Mouse (Mus musculus) gonadal fat pad, adult 2 months (tissue): ENCODE measurements around the gene Rab5c. TPM values are rescaled to one million over a fixed set of nuclear protein-coding genes. Genes with fewer than 3 reads are reported as not detected.

ENCODE experiments used
- DNase-seq: peaks from one replicate; pipeline ENCODE4 v3.0.0-alpha.2; 2012; ENCODE audit warnings: low read depth
- polyA plus RNA-seq: library from polyadenylated mRNA; depleted of rRNA; stranded (reverse); fragments of >200 nt; gene quantifications from 2 replicates; pipeline ENCODE4 v1.2.3, GENCODE M21; 2012; rRNA removed

Gene Rab5c
- 200 and 221 TPM in 2 replicates for polyA plus RNA-seq

- DNase-seq, result peak; percentile 87
These were observed at the start of gene Rab5c for GRCm38 (mm10) chr11:100738066-100738604. Gene Rab5c (minus strand): TSS chr11:100738215.

- no peak for DNase-seq
These were observed 47.8 kb upstream of the Rab5c start for GRCm38 (mm10) chr11:100785774-100786173.

DNA sequence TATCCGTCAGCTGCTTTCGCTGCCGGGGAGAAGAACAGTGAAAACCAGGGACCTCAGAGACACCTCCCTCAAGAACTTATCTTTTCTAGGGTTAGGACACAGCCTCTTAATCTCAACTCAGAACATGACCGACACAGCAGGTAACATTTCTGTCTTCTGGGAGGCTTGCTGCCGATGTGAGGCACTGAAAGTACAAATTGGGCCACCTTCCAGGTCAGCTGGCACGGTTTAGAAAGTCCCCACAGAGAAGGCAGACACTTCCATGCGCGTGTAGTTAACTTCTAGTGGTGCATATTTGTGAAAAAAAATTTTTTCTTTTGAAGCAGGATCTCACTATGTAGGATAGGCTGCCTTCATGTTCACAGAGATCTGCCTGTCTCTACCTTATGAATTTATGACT is 46.3 kb upstream of the Rab5c start:
- DNase-seq, result no peak

GRCm38 (mm10) chr11:100782568-100782967 is 44.6 kb upstream of the Rab5c start:
- no peak for DNase-seq

- DNase-seq, result no peak
These were observed 43.9 kb upstream of the Rab5c start for GRCm38 (mm10) chr11:100781763-100782475.

DNA sequence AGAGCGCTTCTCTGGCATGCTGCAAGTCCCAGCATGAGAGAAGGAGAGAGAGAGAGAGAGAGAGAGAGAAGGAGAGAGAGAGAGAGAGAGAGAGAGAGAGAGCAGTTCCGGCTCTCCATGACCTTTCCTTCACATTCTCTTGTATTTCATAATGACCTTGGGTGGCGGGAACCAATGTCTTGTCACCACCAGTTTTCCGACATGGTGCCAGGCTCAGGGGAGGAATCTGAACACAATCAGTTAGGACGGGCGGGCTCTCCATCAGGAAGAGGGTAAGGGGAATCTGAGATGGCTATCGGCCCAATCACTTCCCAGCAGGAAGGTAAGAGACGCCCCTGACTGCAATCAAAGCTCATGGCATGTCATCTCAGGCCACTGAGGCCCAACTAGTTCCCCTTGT is 42.2 kb upstream of the Rab5c start:
- DNase-seq, result no peak

- DNase-seq, result no peak
These were observed 40.1 kb upstream of the Rab5c start for GRCm38 (mm10) chr11:100778069-100778468.

- no peak for DNase-seq
These were observed 37.9 kb upstream of the Rab5c start for GRCm38 (mm10) chr11:100775921-100776320.

GRCm38 (mm10) chr11:100774261-100774660 is 36.2 kb upstream of the Rab5c start:
- DNase-seq, result no peak

DNA sequence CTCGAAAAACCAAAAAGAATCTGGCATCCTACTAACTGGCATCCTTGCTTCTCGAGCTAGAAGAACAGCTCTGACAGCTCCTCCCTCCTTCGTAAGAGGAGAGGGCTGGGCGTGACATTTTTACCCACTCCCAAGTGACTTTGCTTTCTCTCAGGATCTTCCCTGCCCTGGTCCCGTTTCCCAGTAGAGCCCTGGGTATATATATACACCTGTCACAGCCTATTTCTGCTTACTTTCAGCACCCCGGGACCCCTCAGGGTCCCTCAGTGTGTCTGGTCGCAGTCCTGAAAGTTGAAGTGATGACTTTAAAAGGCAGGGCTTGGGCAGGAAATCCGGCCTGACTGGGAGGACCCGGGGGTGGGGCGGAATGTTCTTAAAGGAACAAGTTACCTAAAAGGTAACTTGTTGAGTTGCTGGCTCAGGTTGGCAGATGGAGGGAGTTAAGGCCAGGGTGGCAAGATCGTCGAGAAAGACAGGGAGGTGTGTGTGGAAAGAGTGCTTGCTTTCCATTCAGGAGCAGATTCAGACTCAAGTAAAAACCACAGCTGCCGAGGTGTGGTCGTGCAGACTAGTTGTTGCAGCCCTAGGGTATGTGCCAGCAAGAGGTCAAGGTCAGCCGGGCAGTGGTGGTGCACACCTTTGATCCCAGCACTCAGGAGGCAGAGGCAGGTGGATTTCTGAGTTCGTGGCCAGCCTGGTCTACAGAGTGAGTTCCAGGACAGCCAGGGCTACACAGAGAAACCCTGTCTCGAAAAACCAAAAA is 32.8 kb upstream of the Rab5c start, which contains the start of gene Ghdc:
Gene Ghdc, minus strand, starts transcription at position 312 of the 763 bp plus-strand sequence.
- peak; percentile 69 for DNase-seq

GRCm38 (mm10) chr11:100769980-100770379 is 32.0 kb upstream of the Rab5c start:
- DNase-seq, result no peak

- no peak for DNase-seq
These were observed 29.9 kb upstream of the Rab5c start for GRCm38 (mm10) chr11:100767871-100768270.

DNA sequence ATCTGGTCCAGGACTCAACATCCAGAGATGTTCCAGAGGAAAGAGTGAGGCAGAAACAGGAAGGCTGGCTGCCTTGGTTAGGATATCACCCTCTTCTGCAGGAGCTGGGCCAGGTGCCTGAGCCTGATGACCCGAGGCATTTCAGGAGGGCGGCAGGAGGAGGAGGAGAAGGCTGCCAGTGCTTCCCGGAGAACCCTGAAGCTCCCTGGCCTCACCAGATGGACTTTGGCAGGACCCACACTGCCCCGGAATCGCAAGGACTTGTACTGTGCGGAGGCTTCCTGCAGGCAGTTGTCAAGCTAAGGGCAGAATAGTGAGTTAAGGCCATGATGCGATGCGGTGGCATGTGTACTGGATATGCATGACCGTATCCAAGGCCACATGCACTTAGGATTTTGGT is 28.7 kb upstream of the Rab5c start:
- DNase-seq, result no peak

GRCm38 (mm10) chr11:100762831-100763230 is 24.8 kb upstream of the Rab5c start, which contains the start of gene Hcrt:
Gene Hcrt (minus strand): TSS chr11:100762931.
- DNase-seq, result no peak

- no peak for DNase-seq
These were observed 23.6 kb upstream of the Rab5c start for GRCm38 (mm10) chr11:100761547-100762045.

DNA sequence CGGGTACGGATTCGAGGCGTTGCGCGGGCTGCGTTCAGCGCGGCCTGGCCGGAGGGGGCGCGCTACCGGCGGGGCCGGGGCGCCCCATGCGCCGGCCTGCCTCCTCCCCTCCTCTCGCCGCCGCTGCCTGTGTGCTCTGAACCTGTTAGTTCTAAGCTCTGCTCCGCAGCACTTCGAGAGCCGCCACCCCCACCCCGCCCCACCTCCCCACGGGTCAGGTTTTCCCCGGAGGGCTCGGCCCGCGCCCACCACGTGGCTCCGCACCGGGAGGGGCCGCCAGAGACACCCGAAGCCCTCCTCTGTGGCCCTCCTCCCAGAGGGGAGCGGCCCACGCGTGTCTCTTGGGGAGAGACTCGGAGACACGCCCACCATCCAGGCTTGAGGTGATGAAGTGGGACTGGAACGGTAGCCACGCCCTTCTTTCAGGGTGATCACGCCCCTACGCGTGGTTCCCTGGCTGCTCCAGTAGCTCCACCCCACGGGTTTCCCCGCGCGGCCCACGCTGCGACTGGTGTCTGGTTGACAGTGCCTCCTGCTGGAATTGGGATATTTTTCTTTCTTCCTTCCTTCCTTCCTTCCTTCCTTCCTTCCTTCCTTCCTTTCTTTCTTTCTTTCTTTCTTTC is 21.7 kb upstream of the Rab5c start, which contains the start of gene Kcnh4:
Gene Kcnh4, minus strand, starts transcription at position 332 of the 623 bp plus-strand sequence.
- DNase-seq, result no peak

DNA sequence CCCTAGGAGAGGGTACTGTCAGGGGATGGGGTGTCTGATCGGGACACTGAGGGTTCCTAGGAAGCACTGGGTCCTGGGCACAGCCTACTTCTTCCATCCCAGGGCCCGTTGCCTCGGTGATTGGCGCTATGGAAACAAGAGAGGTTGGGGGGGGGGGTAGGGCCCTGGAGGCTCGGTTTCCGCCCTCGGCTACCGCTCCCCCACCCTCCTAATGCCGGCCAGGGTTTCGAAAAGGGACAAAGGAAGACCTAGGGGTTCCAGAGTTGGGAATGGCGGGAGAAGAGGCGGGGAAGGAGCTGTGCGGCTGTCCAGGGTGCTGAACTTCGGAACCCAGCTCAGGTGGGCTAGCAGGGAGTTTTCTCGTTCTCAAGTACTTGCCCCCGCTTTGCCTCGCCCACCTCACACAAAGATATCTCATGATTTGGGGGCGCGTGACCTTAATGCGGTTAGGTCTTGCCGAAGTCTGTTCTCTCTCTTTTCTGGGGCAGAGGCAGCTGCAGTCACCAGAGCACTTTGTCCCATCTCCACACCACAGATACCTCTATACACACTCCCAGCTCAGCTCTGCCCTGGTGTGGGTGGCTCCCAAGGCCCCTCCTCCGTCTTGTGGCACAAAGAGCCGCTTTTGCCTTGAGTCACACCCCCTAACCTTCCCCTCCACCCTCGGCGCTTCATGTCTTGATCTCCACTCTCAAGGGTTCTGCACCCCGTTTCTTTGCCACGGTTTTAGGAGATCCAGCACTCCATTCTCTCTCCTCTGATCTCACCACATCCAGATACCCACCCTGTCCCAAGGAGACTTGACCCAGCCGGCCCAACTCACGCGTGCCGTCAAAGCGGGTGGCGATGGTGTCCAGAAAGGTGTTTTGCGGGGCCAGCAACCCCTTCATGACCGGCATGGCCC is 20.9 kb upstream of the Rab5c start:
- DNase-seq, result no peak

GRCm38 (mm10) chr11:100757566-100757965 is 19.6 kb upstream of the Rab5c start:
- DNase-seq, result no peak

DNA sequence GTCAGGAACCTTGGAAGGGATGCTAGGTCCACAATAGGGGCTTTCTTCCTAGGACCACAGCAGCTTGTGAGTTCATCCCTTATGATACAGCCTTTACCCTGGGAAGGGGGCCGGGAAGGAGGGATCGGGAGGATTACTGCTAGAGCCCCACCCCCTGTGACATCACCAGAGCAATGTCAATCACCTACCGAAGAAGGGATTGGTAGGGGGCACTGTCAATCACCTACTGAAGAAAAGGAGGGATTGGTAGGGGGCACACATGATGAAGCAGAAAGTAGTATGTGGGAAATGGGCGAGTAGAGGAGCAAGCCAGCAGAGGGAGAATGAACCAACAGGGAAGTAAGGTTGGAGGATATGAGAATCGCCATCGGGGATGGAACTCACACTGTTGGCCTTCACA is 18.5 kb upstream of the Rab5c start:
- no peak for DNase-seq

GRCm38 (mm10) chr11:100754693-100755057 is 16.7 kb upstream of the Rab5c start:
- DNase-seq, result no peak
